Mouse (Mus musculus) heart, postnatal 10 days (tissue): ENCODE results near the gene Sipa1l1. TPM values are rescaled to one million over a fixed set of nuclear protein-coding genes. Genes with fewer than 3 reads are reported as not detected.

Experiments used
- DNase-seq, 2 experiments: peaks; one replicate each; pipeline ENCODE4 v3.0.0; 2021
- intact Hi-C: fragments of 180-260 bp; cut with DNase I; formaldehyde crosslinking; loops from one replicate; pipeline ENCODE4 v1.15.1; 2025
- total RNA-seq, 2 experiments: library from RNA; stranded (reverse); gene quantifications; 2 replicates each; pipeline ENCODE4 v1.2.3; 2021

Sipa1l1 gene
- total RNA-seq, 2 experiments from 2014 or later = 19.4 to 19.9 TPM

DNA sequence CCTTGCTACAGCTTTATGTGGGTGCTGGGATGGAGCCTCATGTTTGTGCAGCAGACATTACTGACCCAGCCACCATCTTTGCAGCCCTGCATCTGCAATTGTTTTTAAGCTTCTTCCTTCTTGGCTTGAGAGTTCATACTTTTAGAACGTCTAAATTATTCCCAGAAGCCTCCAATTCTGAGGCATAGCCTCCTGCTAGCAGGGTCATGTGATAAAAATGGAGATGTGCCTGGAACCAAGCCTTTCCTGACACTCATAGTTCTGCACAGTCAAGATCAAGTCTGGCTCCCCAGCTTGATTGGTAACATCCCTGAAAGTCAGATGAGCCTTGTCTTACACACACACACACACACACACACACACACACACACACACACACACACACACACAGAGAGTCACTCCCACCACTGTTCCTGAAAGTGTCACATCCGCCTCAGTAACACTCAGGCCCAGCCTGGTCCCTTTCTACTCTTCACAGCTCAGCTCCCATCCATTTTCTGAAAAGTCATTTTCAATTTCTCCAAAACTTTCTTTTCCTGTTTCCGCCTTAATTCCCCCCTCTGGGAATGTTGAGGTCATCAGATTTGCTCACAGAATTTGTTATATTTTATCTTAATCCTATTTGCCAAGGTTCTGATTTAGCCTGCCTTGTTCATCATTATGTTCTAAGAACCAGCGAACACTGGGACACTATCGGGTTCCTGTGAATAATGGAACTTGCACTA is 238.6 kb downstream of the Sipa1l1 start:
- intact Hi-C loops = no loop called here
- DNase-seq = no peak

- intact Hi-C loops = no loop called here
Observed at GRCm38 (mm10) chr12:82408486-82408885, 239.4 kb downstream of the Sipa1l1 start.

GRCm38 (mm10) chr12:82409686-82410472 is 240.8 kb downstream of the Sipa1l1 start:
- no peak for DNase-seq
- intact Hi-C loops = no loop called here

More at GRCm38 (mm10) chr12:82408486-82408885, 239.4 kb downstream of the Sipa1l1 start:
- peak; percentile 77 to 82 for DNase-seq

GRCm38 (mm10) chr12:82412291-82413032 is 243.3 kb downstream of the Sipa1l1 start:
- peak; percentile 69 to 70 for DNase-seq
- intact Hi-C loops = no loop called here

DNA sequence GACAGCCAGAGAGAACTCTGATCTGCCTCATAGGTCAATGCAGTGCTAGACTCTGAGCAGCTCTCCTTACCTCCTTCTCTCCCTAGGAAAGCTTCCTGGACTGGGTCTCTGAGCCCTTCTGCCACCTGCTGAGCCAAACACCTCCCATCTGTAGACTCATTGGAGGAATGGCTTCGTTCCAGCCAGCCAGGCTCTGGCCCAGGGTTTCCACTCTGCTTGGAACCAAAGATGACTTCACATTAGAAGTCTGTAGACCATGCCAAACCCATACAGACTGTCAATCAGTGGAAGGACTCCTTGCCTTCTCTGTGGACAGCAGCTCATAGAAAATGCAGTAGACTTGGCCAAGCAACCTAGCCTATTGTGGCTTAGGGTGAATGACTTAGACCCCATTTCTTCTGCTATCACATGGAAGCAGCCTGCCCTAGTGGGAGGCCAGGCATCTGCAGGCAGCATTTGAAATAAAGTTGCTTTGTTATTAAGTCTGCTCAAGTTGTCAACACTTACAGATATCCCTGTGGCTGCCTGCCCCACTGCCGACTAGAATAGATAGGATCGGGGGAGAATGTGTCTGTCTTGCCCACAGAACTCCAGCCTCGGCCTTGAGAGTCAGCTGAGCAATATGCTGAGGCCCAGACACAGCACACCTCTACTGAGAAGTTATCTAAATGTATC is 246.7 kb downstream of the Sipa1l1 start:
- intact Hi-C loops = no loop called here

GRCm38 (mm10) chr12:82419027-82419426 is 249.9 kb downstream of the Sipa1l1 start:
- no peak for DNase-seq
- intact Hi-C loops = no loop called here

More for the DNA sequence above, 246.7 kb downstream of the Sipa1l1 start:
- DNase-seq = peak; percentile 82 to 87

- intact Hi-C loops = no loop called here
- DNase-seq = peak in 1 of 2 experiments; percentile 49
Observed at GRCm38 (mm10) chr12:82424783-82425182, 255.7 kb downstream of the Sipa1l1 start.

- intact Hi-C loops = no loop called here
- no peak for DNase-seq
Observed at GRCm38 (mm10) chr12:82425853-82426252, 256.7 kb downstream of the Sipa1l1 start.

GRCm38 (mm10) chr12:82427416-82427815 is 258.3 kb downstream of the Sipa1l1 start:
- DNase-seq = peak in 1 of 2 experiments; percentile 38
- intact Hi-C loops = no loop called here

GRCm38 (mm10) chr12:82428466-82428865 is 259.3 kb downstream of the Sipa1l1 start:
- DNase-seq = no peak
- intact Hi-C loops = no loop called here

GRCm38 (mm10) chr12:82433311-82433710 is 264.2 kb downstream of the Sipa1l1 start:
- intact Hi-C loops = no loop called here
- DNase-seq = no peak

- intact Hi-C loops = no loop called here
- no peak for DNase-seq
Observed at GRCm38 (mm10) chr12:82434591-82434990, 265.5 kb downstream of the Sipa1l1 start.

GRCm38 (mm10) chr12:82441479-82441878 is 272.4 kb downstream of the Sipa1l1 start:
- intact Hi-C loops = no loop called here
- no peak for DNase-seq

DNA sequence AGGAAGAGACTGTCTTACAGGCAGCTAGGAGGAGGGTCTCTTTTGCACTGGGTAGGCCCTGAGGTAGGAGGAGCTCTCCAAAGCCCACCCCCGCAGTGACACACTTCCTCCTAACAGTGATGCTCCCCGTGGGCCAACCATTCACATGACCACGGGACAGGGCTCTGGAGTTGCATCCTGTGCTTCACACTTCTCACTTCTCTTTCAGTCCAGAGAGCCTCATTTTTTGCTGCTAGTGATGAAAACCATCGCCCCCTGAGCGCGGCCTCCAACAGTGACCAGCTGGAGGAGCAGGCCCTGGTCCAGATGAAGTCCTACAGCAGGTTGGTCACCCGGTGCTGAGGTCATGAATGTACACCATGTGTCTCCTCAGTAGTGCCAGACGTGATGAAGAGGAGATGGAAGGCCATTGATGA is 277.5 kb downstream of the Sipa1l1 start:
- no peak for DNase-seq
- intact Hi-C loops = no loop called here

GRCm38 (mm10) chr12:82448129-82448815 is 279.2 kb downstream of the Sipa1l1 start:
- intact Hi-C loops = no loop called here

GRCm38 (mm10) chr12:82452428-82452827 is 283.3 kb downstream of the Sipa1l1 start:
- intact Hi-C loops = no loop called here

More at GRCm38 (mm10) chr12:82448129-82448815, 279.2 kb downstream of the Sipa1l1 start:
- no peak for DNase-seq

GRCm38 (mm10) chr12:82454415-82454814 is 285.3 kb downstream of the Sipa1l1 start:
- intact Hi-C loops = no loop called here
- no peak for DNase-seq

More at GRCm38 (mm10) chr12:82452428-82452827, 283.3 kb downstream of the Sipa1l1 start:
- DNase-seq = no peak

DNA sequence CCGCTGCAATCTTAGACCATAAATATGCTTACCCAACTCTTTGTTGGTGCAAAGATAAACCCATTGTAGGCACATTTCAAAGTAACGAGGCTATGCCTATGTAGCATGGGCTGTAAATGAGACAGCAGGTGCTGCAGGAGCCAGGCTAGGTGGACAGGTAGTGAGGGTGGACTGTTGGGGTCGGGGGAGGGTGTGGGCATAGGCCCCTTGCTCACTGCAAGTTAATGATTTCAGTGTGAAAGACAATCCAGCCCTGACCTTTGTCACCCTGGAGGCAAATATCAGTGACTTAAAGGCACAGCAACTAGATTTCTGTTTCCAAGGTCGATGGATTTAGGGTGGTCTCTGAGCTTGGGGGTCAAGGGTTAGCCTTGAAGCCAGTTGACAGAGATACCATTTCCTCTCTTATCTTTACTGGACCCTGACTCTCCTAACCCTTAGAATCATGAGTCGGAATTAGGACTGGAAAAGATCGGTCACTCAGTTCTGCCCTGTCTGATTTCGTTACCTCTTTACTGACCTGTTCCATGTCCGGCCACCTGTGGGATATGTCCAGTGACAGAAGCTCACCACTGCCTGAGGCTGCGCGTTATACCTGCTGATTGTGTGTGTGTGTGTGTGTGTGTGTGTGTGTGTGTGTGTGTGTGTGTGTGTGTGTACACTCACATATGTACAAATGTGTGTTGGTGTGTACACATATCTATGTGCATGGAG is 286.7 kb downstream of the Sipa1l1 start:
- no peak for DNase-seq
- intact Hi-C loops = no loop called here

GRCm38 (mm10) chr12:82456414-82456805 is 287.3 kb downstream of the Sipa1l1 start:
- no peak for DNase-seq
- intact Hi-C loops = no loop called here
